Mouse (Mus musculus) spleen, postnatal 36 days (tissue): Measurements from ENCODE around the gene Togaram2.
"Not testable (repeated sequence)": the region's sequence is repeated elsewhere in the genome, so short reads cannot be mapped to it uniquely, and the experiment has no call there.

Experiments used
- DNase-seq, 2 experiments: peaks; one replicate each; pipeline ENCODE4 v3.0.0; 2022; ENCODE audit warnings: low spot score in 2 of 2, mixed read lengths in 1 of 2

Togaram2 gene

GRCm38 (mm10) chr17:71673092-71673491, at the start of gene Togaram2:
Gene Togaram2 (plus strand): TSS chr17:71673261.
- DNase-seq = no peak

- no peak for DNase-seq
Observed at GRCm38 (mm10) chr17:71631806-71632205, 41.3 kb upstream of the Togaram2 start.

DNA sequence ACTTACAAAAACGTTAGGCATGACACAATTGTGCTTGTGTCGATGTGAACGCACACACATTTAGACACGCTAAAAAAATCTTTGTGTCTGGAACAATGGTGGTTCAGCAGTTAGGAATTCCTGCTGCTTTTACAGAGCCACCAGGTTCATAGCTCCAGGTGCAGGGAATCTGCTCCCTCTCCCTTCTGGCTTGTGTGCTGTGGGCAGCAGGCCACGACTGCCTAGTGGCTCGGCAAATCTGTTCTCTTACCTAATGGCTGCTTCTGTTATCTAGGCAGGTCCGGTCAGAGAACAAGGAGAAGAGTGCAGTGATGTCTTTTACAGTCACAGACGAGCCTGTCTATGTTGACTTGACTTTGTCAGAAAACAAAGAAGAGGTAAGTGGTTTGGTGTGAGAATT, 39.7 kb upstream of the Togaram2 start:
- no peak for DNase-seq

- no peak for DNase-seq
Observed at GRCm38 (mm10) chr17:71636786-71637185, 36.3 kb upstream of the Togaram2 start.

- DNase-seq = no peak
Observed at GRCm38 (mm10) chr17:71637750-71638265, 35.3 kb upstream of the Togaram2 start.

- not testable (repeated sequence) for DNase-seq
Observed at GRCm38 (mm10) chr17:71639056-71639455, 34.0 kb upstream of the Togaram2 start.

DNA sequence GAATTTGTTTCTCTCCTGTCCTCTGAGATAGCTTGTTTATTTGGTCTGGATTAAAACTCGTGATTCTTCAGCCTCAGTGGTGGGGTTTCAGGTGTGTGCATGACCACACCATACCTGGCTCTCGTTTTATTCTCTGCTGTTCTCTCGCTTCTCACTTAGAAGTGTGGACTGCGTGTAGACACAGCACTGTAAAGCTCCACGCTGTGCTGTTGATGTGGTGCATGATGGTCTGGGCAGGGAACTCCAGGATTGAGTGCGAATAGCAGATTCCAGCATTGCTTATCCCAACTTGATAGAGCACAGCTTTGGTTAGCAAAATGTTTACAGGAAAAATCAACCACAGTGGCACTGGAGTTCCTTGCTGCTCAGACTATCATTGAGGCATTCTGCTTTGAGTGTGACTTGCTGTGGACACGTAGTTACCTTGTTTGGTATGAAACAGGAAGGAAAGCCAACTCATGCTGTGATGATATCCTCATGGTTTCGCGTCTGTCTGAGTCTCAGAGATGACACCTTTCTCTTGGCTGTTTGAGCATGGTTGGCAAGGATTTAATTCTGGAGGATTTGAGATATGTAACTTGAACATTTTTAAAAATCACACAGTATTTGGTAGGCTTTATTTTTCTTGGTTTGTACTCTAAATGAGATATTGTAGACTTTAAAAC, 32.5 kb upstream of the Togaram2 start:
- DNase-seq = no peak

DNA sequence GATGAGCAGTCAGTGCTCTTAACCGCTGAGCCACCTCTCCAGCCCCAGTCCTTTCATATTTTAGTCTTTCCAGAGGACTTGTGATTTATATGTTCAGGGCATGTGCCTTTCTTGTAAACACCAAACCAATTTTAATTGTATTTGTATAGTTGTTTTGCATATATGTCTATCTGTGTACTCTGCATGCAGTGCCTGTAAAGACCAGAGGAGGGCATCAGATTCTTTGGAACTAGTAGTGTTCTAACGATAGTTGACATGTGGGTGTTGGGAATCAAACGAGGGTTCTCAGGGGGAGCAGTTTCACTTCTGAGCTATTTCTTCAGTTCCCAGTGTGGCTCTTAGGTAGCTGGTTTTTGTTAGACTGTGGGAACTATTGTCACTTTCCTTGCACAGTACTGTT, 30.9 kb upstream of the Togaram2 start:
- no peak for DNase-seq

GRCm38 (mm10) chr17:71650011-71650410, 23.1 kb upstream of the Togaram2 start:
- DNase-seq = no peak

- DNase-seq = no peak
Observed at GRCm38 (mm10) chr17:71652495-71652894, 20.6 kb upstream of the Togaram2 start.

DNA sequence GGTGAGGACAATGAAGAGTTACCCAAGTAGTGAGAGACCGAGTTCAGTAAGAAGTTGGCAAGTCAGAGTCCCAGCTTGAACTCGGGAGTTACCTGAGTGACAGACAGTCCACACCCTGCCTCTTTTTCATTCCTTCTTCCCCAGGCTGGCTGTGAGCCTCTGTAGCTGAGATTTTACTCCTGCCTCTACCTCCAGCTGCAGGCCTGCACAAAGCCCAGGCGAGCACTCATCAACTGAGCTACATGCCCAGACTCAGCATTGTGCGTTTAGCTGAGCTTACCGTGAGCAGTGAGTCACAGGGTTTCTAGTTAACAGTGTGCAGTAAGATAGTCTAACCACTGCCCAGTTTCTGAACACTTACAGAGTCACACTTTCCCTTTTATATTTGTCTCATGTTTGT, 20.1 kb upstream of the Togaram2 start:
- no peak for DNase-seq

DNA sequence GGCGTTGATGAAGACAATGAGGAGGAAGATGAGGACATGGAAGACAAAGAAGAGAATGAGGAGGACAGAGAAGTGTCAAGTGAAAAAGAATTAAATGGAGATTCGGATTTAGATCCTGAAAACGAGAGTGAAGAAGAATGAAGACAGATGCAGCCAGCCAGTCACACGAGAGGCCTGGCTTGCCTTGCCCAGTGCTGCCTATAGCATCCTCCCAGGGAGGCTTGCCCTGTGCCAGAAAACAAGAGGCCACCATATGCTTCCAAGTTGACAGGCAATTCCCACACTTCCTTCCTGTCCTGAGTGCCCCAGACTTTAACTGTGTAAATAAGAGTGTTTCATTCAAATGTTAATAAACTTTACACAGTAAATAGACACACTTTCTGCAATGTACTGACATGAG, 15.5 kb upstream of the Togaram2 start:
- DNase-seq = no peak

DNA sequence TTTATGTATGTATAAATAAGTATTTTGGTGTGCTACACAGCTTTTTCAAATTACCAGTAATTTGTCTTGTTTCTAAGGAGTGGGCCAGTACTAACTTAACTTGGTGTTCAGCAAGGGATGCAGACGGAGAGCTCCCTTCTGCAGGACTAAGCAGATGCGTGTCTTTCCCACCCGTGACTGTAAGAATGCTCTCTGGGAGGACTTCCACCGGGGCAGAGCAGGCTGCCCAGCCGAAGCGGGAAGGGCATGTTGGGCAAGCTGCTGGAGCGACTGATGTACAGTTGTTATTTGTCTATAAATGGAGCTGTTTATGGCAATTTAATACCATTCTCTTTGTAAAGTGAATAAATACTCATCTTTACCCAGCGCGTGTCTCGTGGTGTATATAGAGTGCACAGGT, 14.4 kb upstream of the Togaram2 start:
- no peak for DNase-seq

- no peak for DNase-seq
Observed at GRCm38 (mm10) chr17:71660390-71660789, 12.7 kb upstream of the Togaram2 start.

DNA sequence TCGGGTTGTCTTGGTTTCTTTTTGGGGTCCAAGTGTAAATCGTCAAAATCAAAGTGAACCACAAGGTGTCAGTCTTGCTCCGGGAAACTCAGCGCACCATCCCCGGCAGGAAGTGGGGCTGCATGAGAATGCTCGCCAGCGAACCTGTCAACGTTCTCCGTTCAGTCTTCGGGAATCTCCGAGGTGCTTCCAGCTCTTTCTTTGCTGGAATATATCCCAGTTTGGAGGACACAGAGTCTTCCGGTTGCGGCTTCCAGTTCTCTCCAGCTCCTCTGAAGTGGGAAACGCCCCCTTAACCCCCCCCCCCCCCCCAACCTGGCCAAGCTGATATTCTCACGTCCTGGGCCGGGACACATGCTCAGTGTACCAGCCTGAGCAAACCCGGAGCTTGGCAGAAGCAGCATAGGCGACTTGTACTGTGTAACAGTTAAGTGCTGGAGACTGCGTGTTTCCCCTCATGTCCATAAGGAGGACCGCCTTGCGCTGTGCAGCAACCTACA, 10.3 kb upstream of the Togaram2 start:
- DNase-seq = peak; percentile 29 to 41

DNA sequence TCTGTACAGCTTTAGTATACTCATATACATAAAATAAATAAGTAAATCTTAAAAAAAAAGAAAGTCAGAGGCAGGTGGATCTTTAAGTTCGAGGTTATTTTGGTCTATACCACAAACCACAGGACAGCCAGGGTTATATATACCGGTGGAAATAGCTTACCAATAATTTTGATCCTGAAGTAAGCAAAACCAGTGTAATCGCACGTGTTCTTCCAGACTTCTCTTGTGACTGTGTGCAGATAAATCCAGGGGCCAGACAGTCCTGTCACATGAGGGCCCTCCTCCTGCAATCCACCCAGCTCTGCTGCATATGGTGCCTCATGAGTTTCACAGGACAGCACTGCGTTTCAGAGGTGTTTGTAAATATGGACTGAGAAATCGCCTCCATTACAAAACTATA, 9.6 kb upstream of the Togaram2 start:
- no peak for DNase-seq

- no peak for DNase-seq
Observed at GRCm38 (mm10) chr17:71664172-71664571, 8.9 kb upstream of the Togaram2 start.

GRCm38 (mm10) chr17:71665201-71665600, 7.9 kb upstream of the Togaram2 start:
- no peak for DNase-seq

- no peak for DNase-seq
Observed at GRCm38 (mm10) chr17:71669511-71669910, 3.5 kb upstream of the Togaram2 start.

GRCm38 (mm10) chr17:71671840-71672546, 1.1 kb upstream of the Togaram2 start:
- DNase-seq = no peak

- DNase-seq = no peak
Observed at GRCm38 (mm10) chr17:71673936-71674335, 875 bp downstream of the Togaram2 start.

- DNase-seq = no peak
Observed at GRCm38 (mm10) chr17:71674886-71675285, 1.8 kb downstream of the Togaram2 start.

- DNase-seq = no peak
Observed at GRCm38 (mm10) chr17:71681666-71682065, 8.6 kb downstream of the Togaram2 start.
